Mouse (Mus musculus) embryonic fibroblast, embryonic 13.5 days (primary cell): ENCODE data around the gene Serpinb2.

Experiments used
- CTCF ChIP-seq: IDR thresholded peaks from 2 replicates; pipeline ENCODE4 v1.5.1; 2011; ENCODE audit warnings: mild to moderate bottlenecking, control low read depth, low read length, moderate library complexity, borderline replicate concordance; ENCODE audit not compliant: insufficient read depth
- POLR2A ChIP-seq: IDR thresholded peaks from 2 replicates; pipeline ENCODE4 v1.6.1; 2011; ENCODE audit warnings: low read depth, mild to moderate bottlenecking, control low read depth, low read length, moderate library complexity

- TF ChIP-seq CTCF (no peak), POLR2A (no peak)
Observed at GRCm38 (mm10) chr1:107537435-107537834, 26.2 kb downstream of the Serpinb2 start.
